Mouse (Mus musculus): ENCODE data around the gene Dnajb9. TPM values are rescaled to one million over a fixed set of nuclear protein-coding genes. Genes with fewer than 3 reads are reported as not detected.

The Dnajb9 gene
- polyA plus RNA-seq, 1 experiment, result 9.1 TPM

Other genes starting within 250 kb of the Dnajb9 start
- gene Pnpla8, start 11.0 kb upstream of the Dnajb9 start, polyA plus RNA-seq (2012; rRNA removed), result 31.5 and 34.0 TPM in 2 replicates
- 0.24 and 0.81 TPM in 2 replicates for gene Nrcam, start 118.6 kb upstream of the Dnajb9 start, polyA plus RNA-seq (2012; rRNA removed)